Mouse (Mus musculus) megakaryocyte, embryonic 14.5 days (primary cell): ENCODE measurements around the gene Rlbp1. TPM values are rescaled to one million over a fixed set of nuclear protein-coding genes. Genes with fewer than 3 reads are reported as not detected.

Experiments used
- H3K27me3 ChIP-seq: replicated peaks from 2 replicates; pipeline ENCODE3; 2012; ENCODE audit warnings: inconsistent platforms
- H3K36me3 ChIP-seq: replicated peaks from 2 replicates; pipeline ENCODE3; 2012; ENCODE audit warnings: low read length, inconsistent platforms, mixed read lengths
- H3K4me1 ChIP-seq: 2 replicates; pipeline ENCODE4 v1.6.1; 2012; ENCODE audit warnings: inconsistent platforms
- H3K4me3 ChIP-seq: replicated peaks from 2 replicates; pipeline ENCODE3; 2012; ENCODE audit warnings: moderate library complexity, mild to moderate bottlenecking, inconsistent platforms
- H3K9me3 ChIP-seq: 2 replicates; pipeline ENCODE4 v1.6.1; 2012; ENCODE audit warnings: inconsistent platforms
- FLI1 ChIP-seq: IDR thresholded peaks from 2 replicates; pipeline ENCODE4 v1.6.1; 2012; ENCODE audit warnings: low read length, inconsistent platforms, mixed read lengths
- GATA1 ChIP-seq: IDR thresholded peaks from 3 replicates; pipeline ENCODE4 v1.6.1; 2012; ENCODE audit warnings: mixed read lengths, low read length, inconsistent platforms, borderline replicate concordance
- polyA plus RNA-seq: library from polyadenylated mRNA; stranded (reverse); fragments of >175 nt; gene quantifications from 2 replicates; pipeline ENCODE4 v1.2.3, GENCODE M21; 2012; ENCODE audit warnings: low replicate concordance; ENCODE audit not compliant: insufficient read depth

Gene Rlbp1
- polyA plus RNA-seq, 1 experiment, result not detected

DNA sequence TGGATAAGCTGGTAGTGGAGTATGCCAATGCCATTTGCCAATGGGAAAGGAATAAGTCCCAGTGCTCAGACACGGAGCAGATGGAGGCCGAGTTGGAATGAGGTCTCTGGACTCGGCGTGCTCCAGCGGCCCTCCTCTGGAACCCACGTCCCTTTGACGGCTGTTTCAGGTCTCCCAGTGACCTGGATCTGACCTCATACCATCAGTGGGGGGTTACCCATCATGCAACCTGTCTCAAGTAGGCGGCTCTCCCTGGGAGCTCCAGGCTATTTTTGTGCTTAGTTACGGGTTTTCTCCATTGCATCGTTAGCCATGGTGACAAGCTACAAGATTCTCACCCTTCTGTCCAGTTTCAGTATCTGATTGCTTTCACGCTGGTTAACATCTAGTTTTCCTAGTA lies 26.8 kb downstream of the Rlbp1 start:
- Histone ChIP-seq H3K4me3 (no peak overlapping the region), H3K27me3 (peaks cover 3% of the 10 kb centered on the region), H3K36me3 (peaks cover 97% of the 10 kb centered on the region), H3K9me3 (no peaks in the 10 kb centered on the region), H3K4me1 (peaks cover 98% of the 10 kb centered on the region)
- no peak for TF ChIP-seq FLI1
- TF ChIP-seq GATA1, result no peak

- Histone ChIP-seq H3K4me1 (peaks cover 94% of the 10 kb centered on the region), H3K4me3 (peak overlapping the region; percentile 85), H3K36me3 (peaks cover 96% of the 10 kb centered on the region)
Measured at GRCm38 (mm10) chr7:79359183-79359435, 27.7 kb downstream of the Rlbp1 start.

GRCm38 (mm10) chr7:79358350-79359182 lies 28.3 kb downstream of the Rlbp1 start:
- peaks cover 3% of the 10 kb centered on the region for H3K27me3 ChIP-seq
- TF ChIP-seq GATA1 (peak; percentile 65; the same call in 1 of the 3 replicates), FLI1 (no peak)
- H3K4me3 ChIP-seq, result peak overlapping the region; percentile 85
- peaks cover 96% of the 10 kb centered on the region for H3K36me3 ChIP-seq
- no peaks in the 10 kb centered on the region for H3K9me3 ChIP-seq
- H3K4me1 ChIP-seq, result peaks cover 92% of the 10 kb centered on the region

More at GRCm38 (mm10) chr7:79359183-79359435, 27.7 kb downstream of the Rlbp1 start:
- TF ChIP-seq FLI1, result no peak
- TF ChIP-seq GATA1, result no peak
- Histone ChIP-seq H3K27me3 (peaks cover 3% of the 10 kb centered on the region), H3K9me3 (no peaks in the 10 kb centered on the region)

GRCm38 (mm10) chr7:79349738-79350386 lies 37.0 kb downstream of the Rlbp1 start:
- Histone ChIP-seq H3K4me3 (no peak overlapping the region), H3K27me3 (no peaks in the 10 kb centered on the region), H3K4me1 (peaks cover 64% of the 10 kb centered on the region), H3K9me3 (no peaks in the 10 kb centered on the region), H3K36me3 (peaks cover 98% of the 10 kb centered on the region)
- no peak for TF ChIP-seq FLI1
- TF ChIP-seq GATA1, result no peak

DNA sequence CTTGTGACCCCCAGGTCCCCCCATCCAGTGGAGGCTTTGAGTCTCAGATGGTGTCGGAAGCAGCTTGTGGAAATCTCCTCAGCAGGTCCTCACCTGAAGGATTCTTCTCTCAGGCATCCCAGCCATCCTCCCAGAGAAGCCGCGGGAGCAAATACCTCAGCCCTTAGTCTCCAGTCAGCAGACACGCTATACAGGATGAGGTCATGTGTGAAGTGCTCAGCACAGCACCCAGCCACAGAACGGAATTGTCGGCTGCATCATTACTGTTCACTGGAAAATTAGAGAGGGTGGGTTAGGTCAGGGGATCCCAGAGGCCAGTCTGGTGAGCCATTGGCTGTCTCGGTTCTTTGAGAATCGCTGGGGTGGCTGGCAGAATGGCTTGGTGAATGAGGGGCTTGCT lies 38.0 kb downstream of the Rlbp1 start:
- no peak for TF ChIP-seq FLI1
- no peak for TF ChIP-seq GATA1
- peaks cover 98% of the 10 kb centered on the region for H3K36me3 ChIP-seq
- H3K4me1 ChIP-seq, result peaks cover 61% of the 10 kb centered on the region
- 0 out of 2 replicates have a peak, but pooled peaks cover 4% of the 10 kb centered on the region for H3K9me3 ChIP-seq
- no peak overlapping the region for H3K4me3 ChIP-seq
- H3K27me3 ChIP-seq, result no peaks in the 10 kb centered on the region

GRCm38 (mm10) chr7:79347108-79347813 lies 39.6 kb downstream of the Rlbp1 start:
- Histone ChIP-seq H3K27me3 (no peaks in the 10 kb centered on the region), H3K9me3 (0 out of 2 replicates have a peak, but pooled peaks cover 4% of the 10 kb centered on the region), H3K36me3 (peaks cover 99% of the 10 kb centered on the region), H3K4me1 (peaks cover 60% of the 10 kb centered on the region), H3K4me3 (no peak overlapping the region)
- TF ChIP-seq FLI1 (no peak), GATA1 (no peak)

GRCm38 (mm10) chr7:79346555-79347075 lies 40.2 kb downstream of the Rlbp1 start:
- no peak for TF ChIP-seq GATA1
- no peak for TF ChIP-seq FLI1
- no peaks in the 10 kb centered on the region for H3K27me3 ChIP-seq
- peaks cover 56% of the 10 kb centered on the region for H3K4me1 ChIP-seq
- peaks cover 92% of the 10 kb centered on the region for H3K36me3 ChIP-seq
- H3K9me3 ChIP-seq, result 0 out of 2 replicates have a peak, but pooled peaks cover 4% of the 10 kb centered on the region
- no peak overlapping the region for H3K4me3 ChIP-seq

GRCm38 (mm10) chr7:79345902-79346301 lies 40.9 kb downstream of the Rlbp1 start:
- Histone ChIP-seq H3K4me1 (peaks cover 53% of the 10 kb centered on the region), H3K27me3 (no peaks in the 10 kb centered on the region), H3K9me3 (0 out of 2 replicates have a peak, but pooled peaks cover 4% of the 10 kb centered on the region), H3K4me3 (no peak overlapping the region), H3K36me3 (peaks cover 85% of the 10 kb centered on the region)
- TF ChIP-seq GATA1, result no peak
- no peak for TF ChIP-seq FLI1

GRCm38 (mm10) chr7:79336362-79336910 lies 50.4 kb downstream of the Rlbp1 start:
- no peak for TF ChIP-seq GATA1
- no peak for TF ChIP-seq FLI1
- peaks cover 52% of the 10 kb centered on the region for H3K36me3 ChIP-seq

More at GRCm38 (mm10) chr7:79336362-79336910, 50.4 kb downstream of the Rlbp1 start:
- Histone ChIP-seq H3K4me3 (no peak overlapping the region), H3K4me1 (peaks cover 16% of the 10 kb centered on the region), H3K27me3 (no peaks in the 10 kb centered on the region), H3K9me3 (no peaks in the 10 kb centered on the region)
